17 mouse cellular contexts compared by ENCODE assay signal in genomic region chr8:98463375-98464030, GRCm38 (mm10).
A peak's percentile ranks its signal among the peaks of the same experiment; 100 is the strongest.
DNase-seq lines count a peak whose midpoint lies in the region; ATAC-seq and TF ChIP-seq lines count a peak whose summit lies in the region.
"Had no signal": no experiment of that assay in that cellular context is flagged by ENCODE, and none has a peak within 500 bp of the region (broad histone marks: within the 10 kb centered on the region; RNA-seq: fewer than 3 reads in every experiment).

No protein-coding gene starts in this region.

- no peak overlapping the region for H3K4me3 ChIP-seq in hindbrain, embryonic 13.5 days
- H3K4me3 ChIP-seq in hindbrain, embryonic 11.5 days (ENCODE audit: low read depth, low read length) = no peak overlapping the region
- no peak overlapping the region for H3K4me3 ChIP-seq in hindbrain, postnatal 0 days (ENCODE audit: low read length)
- H3K4me3 ChIP-seq: gastrocnemius, adult 2 months; limb, embryonic 13.5 days had no signal

- no peaks in the 10 kb centered on the region for H3K9me3 ChIP-seq in hindbrain, embryonic 13.5 days
- H3K9me3 ChIP-seq in hindbrain, embryonic 11.5 days (ENCODE audit: control insufficient read depth, low read length) = no peaks in the 10 kb centered on the region
- no peaks in the 10 kb centered on the region for H3K9me3 ChIP-seq in hindbrain, postnatal 0 days (ENCODE audit: low read length)
- H3K9me3 ChIP-seq: limb, embryonic 13.5 days had no signal

- H3K4me2 ChIP-seq in hindbrain, embryonic 13.5 days = no peak overlapping the region
- H3K4me2 ChIP-seq in hindbrain, embryonic 11.5 days (replicated peaks; ENCODE audit: low read depth, low read length) = no peak overlapping the region
- no peak overlapping the region for H3K4me2 ChIP-seq in hindbrain, postnatal 0 days (ENCODE audit: low read depth, low read length)
- H3K4me2 ChIP-seq: limb, embryonic 13.5 days had no signal

- no peak for TF ChIP-seq CTCF in hindbrain, postnatal 0 days (IDR thresholded peaks at IDR 0.05; ENCODE audit: low read depth)

- 47% methylated on average over 3 of the region's 3 CpGs for WGBS in hindbrain, embryonic 13.5 days
- 61% methylated on average over 3 of the region's 3 CpGs for WGBS in hindbrain, embryonic 11.5 days
- WGBS in hindbrain, postnatal 0 days = 51% methylated on average over 3 of the region's 3 CpGs

- no peaks in the 10 kb centered on the region for H3K36me3 ChIP-seq in hindbrain, embryonic 13.5 days
- H3K36me3 ChIP-seq in hindbrain, embryonic 11.5 days (ENCODE audit: control insufficient read depth, insufficient read depth, low read length) = no peaks in the 10 kb centered on the region
- H3K36me3 ChIP-seq in hindbrain, postnatal 0 days (ENCODE audit: insufficient read depth, low read length) = no peaks in the 10 kb centered on the region
- H3K36me3 ChIP-seq: limb, embryonic 13.5 days had no signal

- no peak for DNase-seq in hindbrain, embryonic 11.5 days (ENCODE audit: low spot score)
- DNase-seq in ES-CJ7 (ENCODE audit: low read depth, low spot score) (peak; percentile 12), R1 (ENCODE audit: low read depth, low spot score) (peak; percentile 7)
- peak; percentile 16 for DNase-seq in hindbrain, postnatal 0 days (ENCODE audit: low spot score)
- no peak for DNase-seq in heart, adult 18-20 months
- no peak for DNase-seq in adrenal gland, postnatal 10 days
- DNase-seq: adrenal gland, postnatal 36 days; cerebellum, postnatal 25 days; gastrocnemius, adult 2 months; heart, postnatal 14 days; kidney, postnatal 36 days; liver, postnatal 0 days; right cerebral cortex, postnatal 4 days; thymus, adult 18-20 months had no signal

- no peak overlapping the region for H3K27ac ChIP-seq in hindbrain, embryonic 13.5 days
- H3K27ac ChIP-seq in hindbrain, embryonic 11.5 days (ENCODE audit: low read depth, low read length) = no peak overlapping the region
- no peak overlapping the region for H3K27ac ChIP-seq in hindbrain, postnatal 0 days
- H3K27ac ChIP-seq: gastrocnemius, adult 2 months; limb, embryonic 13.5 days had no signal

- H3K9ac ChIP-seq in hindbrain, embryonic 13.5 days = no peak overlapping the region
- H3K9ac ChIP-seq in hindbrain, embryonic 11.5 days (ENCODE audit: low read depth, low read length) = no peak overlapping the region
- H3K9ac ChIP-seq in hindbrain, postnatal 0 days (replicated peaks; ENCODE audit: low read length) = no peak overlapping the region
- H3K9ac ChIP-seq: limb, embryonic 13.5 days; liver, postnatal 0 days had no signal

- H3K4me1 ChIP-seq in hindbrain, embryonic 13.5 days (replicated peaks) = no peaks in the 10 kb centered on the region
- H3K4me1 ChIP-seq in hindbrain, embryonic 11.5 days (replicated peaks; ENCODE audit: control insufficient read depth, insufficient read depth, low read length) = no peaks in the 10 kb centered on the region
- H3K4me1 ChIP-seq in hindbrain, postnatal 0 days (ENCODE audit: insufficient read depth, low read length) = no peaks in the 10 kb centered on the region
- H3K4me1 ChIP-seq: limb, embryonic 13.5 days had no signal

- peak; percentile 83 for ATAC-seq in hindbrain, embryonic 13.5 days (ENCODE audit: low FRiP score)
- ATAC-seq in hindbrain, embryonic 11.5 days (ENCODE audit: low FRiP score) = no peak
- ATAC-seq in hindbrain, postnatal 0 days = no peak
- ATAC-seq: intestine, embryonic 16.5 days; liver, postnatal 0 days had no signal

- no peaks in the 10 kb centered on the region for H3K27me3 ChIP-seq in hindbrain, embryonic 13.5 days
- no peaks in the 10 kb centered on the region for H3K27me3 ChIP-seq in hindbrain, embryonic 11.5 days (ENCODE audit: control insufficient read depth, insufficient read depth, low read length)
- no peaks in the 10 kb centered on the region for H3K27me3 ChIP-seq in hindbrain, postnatal 0 days (ENCODE audit: insufficient read depth, low read length)
- H3K27me3 ChIP-seq: limb, embryonic 13.5 days had no signal

Comparison
In these comparisons a context has a peak if more than half of its experiments do, and no peak if none do; other contexts are left out.
1. DNase-seq: peak in ES-CJ7 (single experiment), R1 (single experiment) and hindbrain, postnatal 0 days (single experiment); none in hindbrain, embryonic 11.5 days (single experiment), heart, adult 18-20 months (0 of 2) and adrenal gland, postnatal 10 days (single experiment).